ENCODE assay signal across 9 mouse cellular contexts in genomic region chr6:137098232-137099191, GRCm38 (mm10).
DNase-seq lines count a peak whose midpoint lies in the region; ATAC-seq and TF ChIP-seq lines count a peak whose summit lies in the region.
"Had no signal": no experiment of that assay in that cellular context is flagged by ENCODE, and none has a peak within 500 bp of the region (broad histone marks: within the 10 kb centered on the region; RNA-seq: fewer than 3 reads in every experiment).

No protein-coding gene starts in this region.

- no peak overlapping the region for H3K27ac ChIP-seq in gastrocnemius, adult 2 months
- H3K27ac ChIP-seq in embryonic facial prominence, embryonic 14.5 days (replicated peaks; ENCODE audit: low read depth, low read length): peak overlapping the region; percentile 83

- no peaks in the 10 kb centered on the region for H3K27me3 ChIP-seq in embryonic facial prominence, embryonic 14.5 days (replicated peaks; ENCODE audit: control insufficient read depth, insufficient read depth, low read length)

- ATAC-seq in embryonic facial prominence, embryonic 14.5 days (ENCODE audit: low read depth): peak; percentile 64

- no peaks in the 10 kb centered on the region for H3K36me3 ChIP-seq in embryonic facial prominence, embryonic 14.5 days (ENCODE audit: control insufficient read depth, insufficient read depth, low read length)

- H3K4me3 ChIP-seq in gastrocnemius, adult 2 months: no peak overlapping the region
- H3K4me3 ChIP-seq in embryonic facial prominence, embryonic 14.5 days (ENCODE audit: low read depth, low read length): no peak overlapping the region
- H3K4me3 ChIP-seq: myocyte had no signal

- H3K4me2 ChIP-seq in embryonic facial prominence, embryonic 14.5 days (ENCODE audit: low read depth, low read length): peak overlapping the region; percentile 24

- H3K4me1 ChIP-seq in embryonic facial prominence, embryonic 14.5 days (ENCODE audit: control insufficient read depth, insufficient read depth, low read length): peaks cover 7% of the 10 kb centered on the region; the same call in 1 of the 2 replicates

- WGBS in embryonic facial prominence, embryonic 14.5 days: 41% methylated on average over 18 of the region's 18 CpGs

- peak; percentile 81 for TF ChIP-seq CTCF in gastrocnemius, adult 2 months (IDR thresholded peaks at IDR 0.05)

- H3K9me3 ChIP-seq in embryonic facial prominence, embryonic 14.5 days (ENCODE audit: control insufficient read depth, low read length): no peaks in the 10 kb centered on the region

- H3K9ac ChIP-seq in embryonic facial prominence, embryonic 14.5 days (ENCODE audit: low read depth, low read length): no peak overlapping the region

- intact Hi-C loops in gastrocnemius, adult 2 months (cut with DNase I): loop anchor here (1.0 kb wide), 1 partner anchor 71 kb away; no protein-coding TSS in a partner anchor

- peak; percentile 54 for DNase-seq in gastrocnemius, adult 2 months
- no peak for DNase-seq in gastrocnemius, postnatal 25 days
- peak; percentile 60 for DNase-seq in testis, postnatal 10 days (ENCODE audit: low spot score)
- no peak for DNase-seq in testis, postnatal 14 days (ENCODE audit: low spot score)
- peak; percentile 88 for DNase-seq in embryonic facial prominence, embryonic 14.5 days (ENCODE audit: low spot score)
- DNase-seq in layer of hippocampus, postnatal 10 days (ENCODE audit: low spot score in 2 of 2): peak; percentile 61 to 71
- peak; percentile 29 for DNase-seq in neural tube, embryonic 10.5 days (ENCODE audit: extremely low spot score, low spot score)
- DNase-seq in cerebellum, adult 18-20 months: no peak

Comparison
In these comparisons a context has a peak if more than half of its experiments do, and no peak if none do; other contexts are left out.
1. DNase-seq: peak in gastrocnemius, adult 2 months (single experiment), testis, postnatal 10 days (single experiment), embryonic facial prominence, embryonic 14.5 days (single experiment), layer of hippocampus, postnatal 10 days (2 of 2) and neural tube, embryonic 10.5 days (single experiment); none in gastrocnemius, postnatal 25 days (single experiment), testis, postnatal 14 days (single experiment) and cerebellum, adult 18-20 months (0 of 2).